Mouse (Mus musculus): ENCODE data around the gene Arhgef26.

DNA sequence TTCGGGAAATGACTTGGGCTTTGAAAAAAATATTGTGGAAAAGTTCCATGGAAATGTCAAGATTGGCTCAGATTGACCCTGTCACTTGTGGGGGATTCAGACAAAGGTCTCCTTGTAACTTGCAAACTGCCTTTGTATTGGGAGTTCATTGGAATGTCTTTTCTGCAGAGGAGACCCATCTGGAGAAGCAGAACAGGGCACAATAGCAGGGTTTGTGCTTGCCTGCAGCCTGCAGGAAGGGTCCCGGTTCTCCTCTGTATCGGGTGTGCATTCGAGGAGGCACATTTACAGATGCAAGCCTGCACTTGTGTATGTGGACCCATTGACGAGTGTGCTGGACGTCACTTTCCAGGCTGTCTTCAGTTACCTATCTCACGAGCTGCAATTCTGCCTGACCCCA is 56.1 kb downstream of the Arhgef26 start:
- no peak for TF ChIP-seq CTCF (IDR thresholded peaks at IDR 0.05; ENCODE audit: insufficient read depth, low read depth, low read length)
- no peak for TF ChIP-seq POLR2A (IDR thresholded peaks at IDR 0.05; ENCODE audit: insufficient read depth, low read depth, low read length)
